Mouse (Mus musculus): ENCODE data around the gene Skap1.
A peak's percentile ranks its signal among the peaks of the same experiment; 100 is the strongest.
"Not testable (repeated sequence)": the region's sequence is repeated elsewhere in the genome, so short reads cannot be mapped to it uniquely, and the experiment has no call there.

The Skap1 gene

GRCm38 (mm10) chr11:96711268-96711667 lies 246.9 kb downstream of the Skap1 start:
- no peak for DNase-seq

- DNase-seq, result no peak
Measured at GRCm38 (mm10) chr11:96711670-96712069, 247.3 kb downstream of the Skap1 start.

GRCm38 (mm10) chr11:96713210-96714005 lies 249.0 kb downstream of the Skap1 start:
- peak; percentile 15 to 29 for DNase-seq

GRCm38 (mm10) chr11:96714011-96714410 lies 249.6 kb downstream of the Skap1 start:
- DNase-seq, result no peak

- DNase-seq, result not testable (repeated sequence)
Measured at GRCm38 (mm10) chr11:96715168-96715567, 250.8 kb downstream of the Skap1 start.

GRCm38 (mm10) chr11:96718609-96719008 lies 254.2 kb downstream of the Skap1 start:
- DNase-seq, result no peak

- no peak for DNase-seq
Measured at GRCm38 (mm10) chr11:96725833-96726232, 261.4 kb downstream of the Skap1 start.

- DNase-seq, result no peak
Measured at GRCm38 (mm10) chr11:96728577-96728976, 264.2 kb downstream of the Skap1 start.

- peak; percentile 25 to 42 for DNase-seq
Measured at GRCm38 (mm10) chr11:96729462-96729861, 265.1 kb downstream of the Skap1 start.

GRCm38 (mm10) chr11:96730327-96730726 lies 265.9 kb downstream of the Skap1 start:
- DNase-seq, result peak; percentile 18 to 33

- DNase-seq, result no peak
Measured at GRCm38 (mm10) chr11:96732657-96733056, 268.3 kb downstream of the Skap1 start.

GRCm38 (mm10) chr11:96735908-96736307 lies 271.5 kb downstream of the Skap1 start:
- DNase-seq, result peak; percentile 87 to 89

GRCm38 (mm10) chr11:96736361-96736760 lies 272.0 kb downstream of the Skap1 start:
- DNase-seq, result peak; percentile 67 to 70

- DNase-seq, result no peak
Measured at GRCm38 (mm10) chr11:96737673-96738471, 273.5 kb downstream of the Skap1 start.

- DNase-seq, result no peak
Measured at GRCm38 (mm10) chr11:96740796-96741195, 276.4 kb downstream of the Skap1 start.

GRCm38 (mm10) chr11:96741995-96742394 lies 277.6 kb downstream of the Skap1 start:
- DNase-seq, result no peak

GRCm38 (mm10) chr11:96743000-96743399 lies 278.6 kb downstream of the Skap1 start:
- DNase-seq, result no peak

GRCm38 (mm10) chr11:96743891-96744290 lies 279.5 kb downstream of the Skap1 start:
- DNase-seq, result no peak

GRCm38 (mm10) chr11:96746648-96747047 lies 282.3 kb downstream of the Skap1 start:
- no peak for DNase-seq

GRCm38 (mm10) chr11:96747555-96747954 lies 283.2 kb downstream of the Skap1 start:
- no peak for DNase-seq

- no peak for DNase-seq
Measured at GRCm38 (mm10) chr11:96755298-96755697, 290.9 kb downstream of the Skap1 start.

GRCm38 (mm10) chr11:96757421-96757820 lies 293.0 kb downstream of the Skap1 start:
- DNase-seq, result no peak

GRCm38 (mm10) chr11:96758402-96758801 lies 294.0 kb downstream of the Skap1 start:
- DNase-seq, result no peak

- DNase-seq, result peak; percentile 72 to 77
Measured at GRCm38 (mm10) chr11:96760042-96760441, 295.6 kb downstream of the Skap1 start.
